Mouse (Mus musculus) cortical plate, adult 2 months (tissue): ENCODE measurements around the gene Rgl2.
"Not testable (repeated sequence)": the region's sequence is repeated elsewhere in the genome, so short reads cannot be mapped to it uniquely, and the experiment has no call there.

Source experiments
- CTCF ChIP-seq: fragments of 200-500 bp; IDR thresholded peaks from 2 replicates; pipeline ENCODE4 v1.5.1; 2011; ENCODE audit warnings: mild to moderate bottlenecking, control low read depth, low read length; ENCODE audit not compliant: insufficient read depth; ENCODE audit errors: extremely low read depth
- POLR2A ChIP-seq: fragments of 200-500 bp; IDR thresholded peaks from 2 replicates; pipeline ENCODE4 v1.6.1; 2011; ENCODE audit warnings: mild to moderate bottlenecking, low read length, control low read depth; ENCODE audit not compliant: insufficient read depth; ENCODE audit errors: extremely low read depth

- TF ChIP-seq POLR2A, CTCF: not testable (repeated sequence)
Observed at GRCm38 (mm10) chr17:33903911-33904651, 25.3 kb upstream of the Rgl2 start.
